Mouse (Mus musculus) liver, postnatal 0 days (tissue): ENCODE measurements around the gene Pex7.

ENCODE experiments used
- CTCF ChIP-seq: sonication (generic); IDR thresholded peaks from 2 replicates; pipeline ENCODE4 v1.5.1; 2016; ENCODE audit warnings: antibody characterized with exemption, low read depth
- EP300 ChIP-seq: IDR thresholded peaks from 2 replicates; pipeline ENCODE4 v1.6.1; 2016; ENCODE audit warnings: antibody characterized with exemption, low read depth, mild to moderate bottlenecking

GRCm38 (mm10) chr10:19889908-19890307, 17.6 kb downstream of the Pex7 start:
- TF ChIP-seq CTCF (no peak), EP300 (no peak)
